Mouse (Mus musculus) heart, embryonic 10.5 days (tissue): ENCODE results near the gene Ngdn. TPM values are rescaled to one million over a fixed set of nuclear protein-coding genes. Genes with fewer than 3 reads are reported as not detected.
"Not testable (repeated sequence)": the region's sequence is repeated elsewhere in the genome, so short reads cannot be mapped to it uniquely, and the experiment has no call there.

Experiments
- DNase-seq: peaks from one replicate; pipeline ENCODE4 v3.0.0-alpha.2; 2017; ENCODE audit warnings: low spot score
- H3K27ac ChIP-seq: fragments of 300-500 bp; sonication (generic); 2 replicates; pipeline ENCODE4 v1.5.1; 2016; ENCODE audit warnings: mild to moderate bottlenecking
- H3K27me3 ChIP-seq: fragments of 300-500 bp; sonication (generic); 2 replicates; pipeline ENCODE4 v1.6.1; 2016; ENCODE audit warnings: mild to moderate bottlenecking; ENCODE audit not compliant: poor library complexity, insufficient read depth, severe bottlenecking
- H3K36me3 ChIP-seq: fragments of 300-500 bp; sonication (generic); 2 replicates; pipeline ENCODE4 v1.6.1; 2016; ENCODE audit warnings: mild to moderate bottlenecking, moderate library complexity
- H3K4me1 ChIP-seq: fragments of 300-500 bp; sonication (generic); 2 replicates; pipeline ENCODE4 v1.6.1; 2016; ENCODE audit warnings: mild to moderate bottlenecking
- H3K4me3 ChIP-seq: fragments of 300-500 bp; sonication (generic); 2 replicates; pipeline ENCODE4 v1.5.1; 2016; ENCODE audit warnings: mild to moderate bottlenecking, moderate library complexity
- H3K9me3 ChIP-seq: fragments of 300-500 bp; sonication (generic); 2 replicates; pipeline ENCODE4 v1.6.1; 2016; ENCODE audit warnings: mild to moderate bottlenecking, moderate library complexity
- WGBS: fragments of 180-500 bp; shearing (Covaris S2); methylation state at CpG from one replicate; pipeline ENCODE4 v1.1.7; 2016; 5-methylcytosine and 5-hydroxymethylcytosine counted together
- polyA plus RNA-seq: library from polyadenylated mRNA; unstranded; fragments of >200 nt; fragmentation: Nextera tagmentation; extraction: Ambion mirVana; gene quantifications from 2 replicates; pipeline ENCODE4 v1.2.1, GENCODE M21; 2016

The Ngdn gene
- polyA plus RNA-seq = 73.7 and 88.8 TPM in 2 replicates

GRCm38 (mm10) chr14:55014991-55015766 is at the start of gene Ngdn:
TSS of gene Ngdn (plus strand) at chr14:55015454.
- H3K36me3 ChIP-seq = peaks cover 24% of the 10 kb centered on the region
- H3K4me1 ChIP-seq = peaks cover 4% of the 10 kb centered on the region; the same call in 1 of the 2 replicates
- DNase-seq = peak; percentile 98
- H3K27ac ChIP-seq = peak within 1 kb of the TSS; percentile 96
- peak within 1 kb of the TSS; percentile 82 for H3K4me3 ChIP-seq
- WGBS = under 1% methylated on average over 36 of the region's 36 CpGs
- no peaks in the 10 kb centered on the region for H3K9me3 ChIP-seq
- no peaks in the 10 kb centered on the region for H3K27me3 ChIP-seq

DNA sequence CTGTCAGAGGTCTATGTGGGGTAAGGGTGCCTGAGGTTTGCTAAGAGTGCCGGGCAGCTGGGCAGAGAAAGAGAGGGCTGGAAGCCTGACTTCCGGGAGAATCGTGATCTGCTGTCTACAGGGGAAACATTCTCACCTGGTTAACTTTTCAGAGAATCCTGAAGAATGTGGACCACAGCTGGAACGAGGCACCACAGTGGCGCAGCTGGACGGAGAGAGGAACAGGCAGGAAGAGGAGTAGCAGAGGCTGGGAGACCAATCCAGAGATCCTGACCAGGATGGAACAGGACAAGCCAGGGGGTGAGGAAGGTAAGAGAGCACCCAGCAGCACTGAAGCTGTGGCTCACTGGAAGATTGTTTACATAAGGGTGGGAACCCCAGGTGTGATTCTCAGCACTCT is 49.6 kb upstream of the Ngdn start:
- peaks cover 41% of the 10 kb centered on the region for H3K36me3 ChIP-seq
- no peaks in the 10 kb centered on the region for H3K9me3 ChIP-seq
- peaks cover 57% of the 10 kb centered on the region for H3K4me1 ChIP-seq
- H3K27me3 ChIP-seq = no peaks in the 10 kb centered on the region
- WGBS = 42% methylated on average over 6 of the region's 6 CpGs
- no peak for DNase-seq
- H3K27ac ChIP-seq = peak overlapping the region; percentile 88
- H3K4me3 ChIP-seq = peak overlapping the region; percentile 64

- H3K9me3 ChIP-seq = no peaks in the 10 kb centered on the region
- peak; percentile 94 for DNase-seq
- no peaks in the 10 kb centered on the region for H3K27me3 ChIP-seq
- 29% methylated on average over 7 of the region's 7 CpGs for WGBS
- peak within 1 kb of the TSS; percentile 88 for H3K27ac ChIP-seq
- H3K4me3 ChIP-seq = peak within 1 kb of the TSS; percentile 64
- H3K36me3 ChIP-seq = peaks cover 41% of the 10 kb centered on the region
- peaks cover 52% of the 10 kb centered on the region for H3K4me1 ChIP-seq
These were observed 48.8 kb upstream of the Ngdn start, which contains the start of gene Myh6 for GRCm38 (mm10) chr14:54966320-54966977. TSS of gene Myh6 (minus strand) at chr14:54966927.

GRCm38 (mm10) chr14:54967874-54968273 is 47.4 kb upstream of the Ngdn start:
- peak overlapping the region; percentile 88 for H3K27ac ChIP-seq
- WGBS = 42% methylated on average over 3 of the region's 3 CpGs
- H3K36me3 ChIP-seq = peaks cover 39% of the 10 kb centered on the region
- H3K4me1 ChIP-seq = peaks cover 44% of the 10 kb centered on the region
- no peak for DNase-seq
- H3K9me3 ChIP-seq = no peaks in the 10 kb centered on the region
- no peaks in the 10 kb centered on the region for H3K27me3 ChIP-seq
- no peak overlapping the region for H3K4me3 ChIP-seq

- no peaks in the 10 kb centered on the region for H3K9me3 ChIP-seq
- H3K27ac ChIP-seq = peak overlapping the region; percentile 88
- H3K4me3 ChIP-seq = 0 out of 2 replicates have a peak overlapping the region, but pooled peaks have one; percentile 7
- no peaks in the 10 kb centered on the region for H3K27me3 ChIP-seq
- H3K36me3 ChIP-seq = peaks cover 40% of the 10 kb centered on the region
- peaks cover 41% of the 10 kb centered on the region for H3K4me1 ChIP-seq
- DNase-seq = no peak
These were observed 46.9 kb upstream of the Ngdn start for GRCm38 (mm10) chr14:54968344-54968743.

GRCm38 (mm10) chr14:54972786-54973185 is 42.5 kb upstream of the Ngdn start:
- not testable (repeated sequence) for H3K27ac ChIP-seq, DNase-seq, H3K4me3 ChIP-seq, H3K9me3 ChIP-seq, H3K27me3 ChIP-seq
- H3K36me3 ChIP-seq = peaks cover 69% of the 10 kb centered on the region
- peaks cover 51% of the 10 kb centered on the region for H3K4me1 ChIP-seq
- 89% methylated on average over 11 of the region's 11 CpGs for WGBS

- no peaks in the 10 kb centered on the region for H3K9me3 ChIP-seq
- H3K27me3 ChIP-seq = peaks cover 5% of the 10 kb centered on the region
- H3K4me1 ChIP-seq = peaks cover 46% of the 10 kb centered on the region
- peak overlapping the region; percentile 70 for H3K27ac ChIP-seq
- H3K4me3 ChIP-seq = no peak overlapping the region
- peaks cover 83% of the 10 kb centered on the region for H3K36me3 ChIP-seq
- WGBS = 86% methylated on average over 6 of the region's 6 CpGs
- DNase-seq = no peak
These were observed 41.0 kb upstream of the Ngdn start for GRCm38 (mm10) chr14:54974068-54974791.

DNA sequence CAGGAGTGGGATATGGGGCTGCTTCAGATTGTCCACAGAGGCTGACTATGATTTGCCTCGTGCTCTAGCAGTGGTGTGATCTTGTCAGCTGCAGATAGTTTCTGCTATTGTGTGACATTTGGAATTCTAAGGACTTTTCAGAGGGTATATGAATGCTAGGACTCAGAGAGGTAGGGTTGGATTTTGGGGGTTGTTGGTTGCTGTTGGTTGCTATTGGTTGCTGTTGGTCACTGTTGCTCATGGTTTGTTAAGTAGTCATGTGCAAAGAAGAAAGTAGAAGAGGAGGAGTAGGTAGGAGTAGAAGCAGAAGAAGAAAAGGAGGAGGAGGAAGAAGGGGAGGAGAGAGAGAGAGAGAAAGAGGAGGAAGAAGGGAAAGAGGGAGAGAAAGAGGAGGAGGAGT is 38.6 kb upstream of the Ngdn start, which contains the start of gene Gm17428:
TSS of gene Gm17428 (plus strand) at position 301 of the 400 bp plus-strand sequence.
- Histone ChIP-seq H3K27me3 (peaks cover 5% of the 10 kb centered on the region), H3K4me3 (no peak within 1 kb of the TSS), H3K36me3 (peaks cover 82% of the 10 kb centered on the region), H3K27ac (peak within 1 kb of the TSS; percentile 33; the same call in 1 of the 2 replicates), H3K4me1 (peaks cover 28% of the 10 kb centered on the region), H3K9me3 (no peaks in the 10 kb centered on the region)
- DNase-seq = no peak
- 64% methylated on average over 1 of the region's 1 CpGs for WGBS

- 80% methylated on average over 8 of the region's 8 CpGs for WGBS
- peaks cover 5% of the 10 kb centered on the region for H3K27me3 ChIP-seq
- peaks cover 27% of the 10 kb centered on the region for H3K4me1 ChIP-seq
- H3K9me3 ChIP-seq = no peaks in the 10 kb centered on the region
- peak overlapping the region; percentile 19 for H3K4me3 ChIP-seq
- peaks cover 85% of the 10 kb centered on the region for H3K36me3 ChIP-seq
- no peak for DNase-seq
- peak overlapping the region; percentile 73 for H3K27ac ChIP-seq
These were observed 36.6 kb upstream of the Ngdn start for GRCm38 (mm10) chr14:54978664-54979063.

DNA sequence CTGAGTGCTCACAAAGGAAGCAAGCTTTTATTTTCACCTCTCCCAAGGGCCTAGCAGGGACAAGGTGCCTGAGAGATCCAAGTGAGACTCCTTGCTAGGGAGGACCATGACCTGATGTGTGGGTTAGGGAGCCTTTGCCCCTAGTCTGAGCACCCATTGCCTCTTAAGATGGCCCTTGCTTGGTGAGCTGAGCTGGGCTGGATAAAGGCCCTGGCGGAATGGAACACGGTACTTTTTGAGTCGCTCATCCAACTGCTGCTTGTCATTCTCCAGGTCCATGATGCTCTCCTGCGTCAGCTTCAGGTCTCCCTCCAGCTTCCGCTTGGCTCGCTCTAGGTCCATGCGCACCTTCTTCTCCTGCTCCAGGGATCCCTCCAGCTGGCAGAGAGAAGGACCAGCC is 33.3 kb upstream of the Ngdn start:
- no peak overlapping the region for H3K4me3 ChIP-seq

DNA sequence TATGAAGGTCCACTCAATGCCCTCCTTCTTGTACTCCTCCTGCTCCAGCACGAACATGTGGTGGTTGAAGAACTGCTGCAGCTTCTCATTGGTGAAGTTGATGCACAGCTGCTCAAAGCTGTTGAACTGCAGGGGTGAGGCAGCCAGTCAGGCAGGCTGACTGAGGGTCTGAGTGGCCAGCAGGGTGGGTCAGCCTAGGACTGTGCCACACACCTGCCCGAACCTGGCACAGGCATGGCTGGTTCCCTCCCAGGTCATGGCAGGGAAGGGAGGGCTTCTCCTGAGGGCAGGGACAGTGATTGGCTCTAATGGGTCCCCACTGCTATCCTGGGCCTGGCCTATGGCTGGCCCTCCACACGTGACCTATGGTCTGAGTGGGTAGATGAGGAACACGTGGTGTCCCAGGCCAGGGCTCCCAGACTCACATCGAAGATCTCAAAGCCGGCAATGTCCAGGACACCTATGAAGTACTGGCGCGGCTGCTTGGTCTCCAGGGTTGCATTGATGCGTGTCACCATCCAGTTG is 26.8 kb upstream of the Ngdn start:
- 77% methylated on average over 9 of the region's 9 CpGs for WGBS
- Histone ChIP-seq H3K36me3 (peaks cover 91% of the 10 kb centered on the region), H3K27ac (peak overlapping the region; percentile 94), H3K4me1 (0 out of 2 replicates have a peak, but pooled peaks cover 18% of the 10 kb centered on the region), H3K4me3 (peak overlapping the region; percentile 56)
- not testable (repeated sequence) for H3K9me3 ChIP-seq, H3K27me3 ChIP-seq, DNase-seq

More for the DNA sequence above, 33.3 kb upstream of the Ngdn start:
- Histone ChIP-seq H3K27ac (no peak overlapping the region), H3K27me3 (0 out of 2 replicates have a peak, but pooled peaks cover 5% of the 10 kb centered on the region), H3K9me3 (no peaks in the 10 kb centered on the region), H3K4me1 (peaks cover 12% of the 10 kb centered on the region; the same call in 1 of the 2 replicates), H3K36me3 (peaks cover 82% of the 10 kb centered on the region)
- no peak for DNase-seq
- 80% methylated on average over 7 of the region's 7 CpGs for WGBS

GRCm38 (mm10) chr14:54988882-54989281 is 26.4 kb upstream of the Ngdn start:
- H3K4me3 ChIP-seq = peak overlapping the region; percentile 56
- peak; percentile 75 for DNase-seq
- H3K27ac ChIP-seq = peak overlapping the region; percentile 94
- WGBS = 76% methylated on average over 13 of the region's 13 CpGs
- no peaks in the 10 kb centered on the region for H3K9me3 ChIP-seq
- H3K4me1 ChIP-seq = peaks cover 22% of the 10 kb centered on the region; the same call in 1 of the 2 replicates
- H3K27me3 ChIP-seq = no peaks in the 10 kb centered on the region
- peaks cover 87% of the 10 kb centered on the region for H3K36me3 ChIP-seq
